Mouse (Mus musculus) erythroblast, embryonic 14.5 days (primary cell): Measurements from ENCODE around the gene Nsd1. TPM values are rescaled to one million over a fixed set of nuclear protein-coding genes. Genes with fewer than 3 reads are reported as not detected.

Experiments
- H3K27me3 ChIP-seq: 2 replicates; pipeline ENCODE4 v1.6.1; 2012; ENCODE audit warnings: inconsistent platforms; ENCODE audit not compliant: control insufficient read depth
- H3K36me3 ChIP-seq: 2 replicates; pipeline ENCODE4 v1.6.1; 2012; ENCODE audit warnings: mild to moderate bottlenecking, inconsistent platforms; ENCODE audit not compliant: control insufficient read depth
- H3K4me1 ChIP-seq: 2 replicates; pipeline ENCODE4 v1.6.1; 2012; ENCODE audit warnings: inconsistent platforms; ENCODE audit not compliant: control insufficient read depth
- H3K4me3 ChIP-seq: replicated peaks from 2 replicates; pipeline ENCODE3; 2012; ENCODE audit warnings: moderate library complexity, mild to moderate bottlenecking, inconsistent platforms
- H3K9me3 ChIP-seq: 2 replicates; pipeline ENCODE4 v1.6.1; 2012; ENCODE audit warnings: low read length, inconsistent platforms, mixed read lengths; ENCODE audit not compliant: control insufficient read depth
- GATA1 ChIP-seq: IDR thresholded peaks from 2 replicates; pipeline ENCODE4 v1.6.1; 2012; ENCODE audit warnings: low read length, inconsistent platforms, mixed read lengths
- TAL1 ChIP-seq: IDR thresholded peaks from 3 replicates; pipeline ENCODE4 v1.6.1; 2012; ENCODE audit warnings: low read length, inconsistent platforms, mixed read lengths
- polyA plus RNA-seq: library from polyadenylated mRNA; stranded (reverse); fragments of >175 nt; gene quantifications from 2 replicates; pipeline ENCODE4 v1.2.3, GENCODE M21; 2012

Gene Nsd1
- polyA plus RNA-seq, 1 experiment, result 0.20 TPM

DNA sequence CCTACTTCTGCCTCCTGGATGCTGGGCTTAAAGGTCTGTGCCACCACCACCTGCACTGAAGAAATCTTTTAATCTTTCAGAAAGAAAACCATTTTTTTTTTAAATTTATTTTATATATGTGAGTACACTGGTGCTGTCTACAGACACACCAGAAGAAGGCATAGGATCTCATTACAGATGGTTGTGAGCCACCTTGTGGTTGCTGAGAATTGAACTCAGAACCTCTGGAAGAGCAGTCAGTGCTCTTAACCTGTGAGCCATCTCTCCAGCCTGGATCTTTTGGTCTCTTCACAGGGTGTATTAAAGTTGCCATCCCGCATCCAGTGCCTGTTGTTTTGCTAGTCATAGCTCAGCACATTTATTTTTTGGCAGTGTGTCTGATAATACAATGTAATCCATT, 21.1 kb downstream of the Nsd1 start:
- no peaks in the 10 kb centered on the region for H3K27me3 ChIP-seq
- H3K9me3 ChIP-seq, result no peaks in the 10 kb centered on the region
- H3K36me3 ChIP-seq, result peaks cover 79% of the 10 kb centered on the region
- no peak overlapping the region for H3K4me3 ChIP-seq
- no peaks in the 10 kb centered on the region for H3K4me1 ChIP-seq
- TF ChIP-seq TAL1, result no peak
- no peak for TF ChIP-seq GATA1

DNA sequence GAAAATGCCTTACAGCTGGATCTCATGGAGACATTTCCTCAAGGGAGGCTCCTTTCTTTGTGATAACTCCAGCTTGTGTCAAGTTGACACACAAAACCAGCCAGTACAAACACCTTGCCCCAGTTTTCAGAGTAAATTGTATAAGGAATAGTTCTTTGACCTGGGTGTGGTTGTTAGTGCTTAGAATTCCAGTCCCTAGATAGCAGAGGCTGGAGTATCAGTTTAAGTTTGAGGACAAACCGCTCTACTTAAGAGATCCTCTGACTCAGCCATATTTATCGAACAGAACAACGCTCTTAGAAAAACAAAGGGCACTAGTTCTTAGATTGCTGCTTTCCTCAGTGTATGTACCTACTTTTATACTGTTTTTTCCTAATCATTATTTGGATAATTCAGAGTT, 33.6 kb downstream of the Nsd1 start:
- peaks cover 96% of the 10 kb centered on the region for H3K36me3 ChIP-seq
- no peaks in the 10 kb centered on the region for H3K4me1 ChIP-seq
- H3K4me3 ChIP-seq, result no peak overlapping the region
- no peaks in the 10 kb centered on the region for H3K9me3 ChIP-seq
- no peak for TF ChIP-seq GATA1
- no peak for TF ChIP-seq TAL1
- no peaks in the 10 kb centered on the region for H3K27me3 ChIP-seq

DNA sequence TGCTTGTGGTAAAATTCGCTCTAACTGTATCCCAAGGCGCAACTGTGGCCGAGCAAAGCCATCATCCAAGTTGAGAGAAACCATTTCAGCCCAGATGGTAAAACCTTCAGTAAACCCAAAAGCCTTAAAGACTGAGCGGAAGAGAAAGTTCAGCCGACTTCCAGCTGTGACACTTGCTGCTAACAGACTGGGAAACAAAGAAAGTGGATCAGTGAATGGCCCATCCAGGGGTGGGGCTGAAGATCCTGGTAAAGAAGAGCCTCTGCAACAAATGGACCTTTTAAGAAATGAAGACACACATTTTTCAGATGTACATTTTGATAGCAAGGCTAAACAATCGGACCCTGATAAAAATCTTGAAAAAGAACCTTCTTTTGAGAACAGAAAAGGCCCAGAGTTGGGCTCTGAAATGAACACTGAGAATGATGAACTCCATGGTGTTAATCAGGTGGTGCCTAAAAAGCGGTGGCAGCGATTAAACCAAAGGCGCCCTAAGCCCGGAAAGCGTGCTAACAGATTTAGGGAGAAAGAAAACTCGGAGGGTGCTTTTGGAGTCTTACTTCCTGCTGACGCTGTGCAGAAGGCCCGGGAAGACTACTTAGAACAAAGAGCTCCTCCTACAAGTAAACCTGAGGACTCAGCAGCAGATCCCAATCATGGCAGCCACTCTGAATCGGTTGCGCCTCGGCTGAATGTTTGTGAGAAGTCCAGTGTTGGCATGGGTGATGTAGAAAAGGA, 37.9 kb downstream of the Nsd1 start:
- peaks cover 77% of the 10 kb centered on the region for H3K36me3 ChIP-seq
- H3K4me3 ChIP-seq, result no peak overlapping the region
- no peaks in the 10 kb centered on the region for H3K9me3 ChIP-seq
- no peaks in the 10 kb centered on the region for H3K27me3 ChIP-seq
- TF ChIP-seq GATA1, result no peak
- TF ChIP-seq TAL1, result no peak
- H3K4me1 ChIP-seq, result peaks cover 3% of the 10 kb centered on the region; the same call in 1 of the 2 replicates

DNA sequence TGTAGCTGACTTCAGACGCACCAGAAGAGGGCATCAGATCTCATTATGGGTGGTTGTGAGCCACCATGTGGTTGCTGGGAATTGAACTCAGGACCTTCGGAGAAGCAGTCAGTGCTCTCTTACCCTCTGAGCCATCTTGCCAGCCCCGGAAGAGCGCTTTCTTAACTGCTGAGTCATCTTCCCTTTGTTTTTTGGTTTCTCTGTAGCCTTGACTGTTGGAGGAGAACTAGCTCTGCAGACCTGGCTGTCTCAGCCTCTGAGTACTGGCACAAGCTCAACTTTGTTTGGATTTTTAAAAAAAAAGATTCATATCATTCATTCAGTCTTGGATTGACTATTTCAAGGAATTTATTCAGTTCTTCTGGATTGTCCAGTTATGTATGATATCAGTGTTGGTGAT, 39.7 kb downstream of the Nsd1 start:
- Histone ChIP-seq H3K4me3 (no peak overlapping the region), H3K27me3 (no peaks in the 10 kb centered on the region), H3K9me3 (no peaks in the 10 kb centered on the region), H3K36me3 (peaks cover 69% of the 10 kb centered on the region), H3K4me1 (peaks cover 3% of the 10 kb centered on the region; the same call in 1 of the 2 replicates)
- no peak for TF ChIP-seq GATA1
- no peak for TF ChIP-seq TAL1

DNA sequence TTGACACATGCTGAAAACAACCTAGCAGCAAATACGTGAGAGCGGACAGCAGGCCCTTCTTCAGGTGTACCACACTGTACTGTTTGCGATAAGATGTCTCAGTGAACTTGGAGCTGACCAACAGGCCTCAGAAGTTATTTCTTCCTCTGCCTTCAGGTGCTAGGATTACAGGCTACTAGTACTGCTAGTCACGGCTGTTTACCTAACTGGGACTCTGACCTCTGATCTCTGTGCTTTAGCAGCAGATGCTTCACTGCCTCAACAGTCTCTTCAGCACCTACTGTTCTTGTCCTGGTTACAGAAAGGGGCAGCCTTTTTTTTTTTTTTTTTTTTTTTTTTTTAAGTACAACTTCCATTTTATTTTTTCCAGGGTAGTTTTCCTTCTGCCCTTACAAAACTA, 43.2 kb downstream of the Nsd1 start:
- peaks cover 3% of the 10 kb centered on the region; the same call in 1 of the 2 replicates for H3K4me1 ChIP-seq
- no peak overlapping the region for H3K4me3 ChIP-seq
- no peak for TF ChIP-seq GATA1
- no peak for TF ChIP-seq TAL1
- no peaks in the 10 kb centered on the region for H3K27me3 ChIP-seq
- H3K36me3 ChIP-seq, result peaks cover 45% of the 10 kb centered on the region
- no peaks in the 10 kb centered on the region for H3K9me3 ChIP-seq

DNA sequence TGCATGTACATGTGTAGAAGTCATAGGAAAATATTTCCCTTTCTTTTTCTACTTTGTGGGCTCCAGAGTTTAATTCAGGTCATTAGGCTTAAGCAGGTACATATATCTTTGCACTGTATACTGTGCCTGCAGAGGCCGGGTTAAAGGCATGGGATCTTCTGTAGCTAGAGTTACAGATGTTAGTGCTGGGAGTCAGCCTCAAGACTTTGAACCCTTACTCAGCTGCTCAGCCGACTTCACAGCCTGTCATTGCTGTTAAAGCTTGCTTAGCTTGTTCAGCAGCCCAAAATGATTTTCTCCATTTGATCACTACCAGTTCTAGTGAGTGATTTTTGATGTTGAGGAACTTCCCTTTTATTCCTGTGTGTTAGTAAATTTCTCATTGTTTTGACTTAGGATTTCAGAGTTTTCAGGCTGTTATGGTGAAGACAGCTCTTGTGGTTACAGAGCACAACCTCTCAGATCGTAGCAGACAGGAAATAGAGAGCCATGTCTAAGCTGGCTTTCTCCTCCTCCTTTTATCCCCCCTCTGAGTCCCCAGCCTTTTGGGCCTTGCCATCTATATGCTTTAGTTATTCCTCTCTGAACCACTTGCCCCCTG, 45.6 kb downstream of the Nsd1 start:
- TF ChIP-seq TAL1, result no peak
- no peak for TF ChIP-seq GATA1
- H3K36me3 ChIP-seq, result peaks cover 45% of the 10 kb centered on the region
- H3K4me1 ChIP-seq, result no peaks in the 10 kb centered on the region
- H3K4me3 ChIP-seq, result no peak overlapping the region
- no peaks in the 10 kb centered on the region for H3K27me3 ChIP-seq
- no peaks in the 10 kb centered on the region for H3K9me3 ChIP-seq

DNA sequence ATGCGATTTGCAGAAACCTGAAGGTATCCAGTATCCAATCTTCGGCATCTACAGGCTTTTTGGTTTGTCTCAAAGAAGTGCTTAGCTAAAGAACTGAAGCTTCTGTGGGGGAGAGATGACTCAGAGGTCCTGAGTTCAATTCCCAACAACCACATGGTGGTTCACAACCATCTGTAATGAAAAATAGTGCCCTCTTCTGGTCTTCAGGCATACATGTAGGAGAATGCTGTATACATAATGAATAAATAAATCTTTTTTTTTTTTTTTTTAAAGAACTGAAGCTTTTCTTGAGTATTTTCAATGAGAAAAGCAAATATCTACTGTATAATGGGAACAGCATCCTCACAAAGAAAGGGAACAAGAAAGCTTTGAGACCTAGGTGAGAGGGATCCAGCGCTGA, 49.1 kb downstream of the Nsd1 start:
- no peaks in the 10 kb centered on the region for H3K27me3 ChIP-seq
- no peaks in the 10 kb centered on the region for H3K4me1 ChIP-seq
- H3K9me3 ChIP-seq, result no peaks in the 10 kb centered on the region
- peaks cover 56% of the 10 kb centered on the region for H3K36me3 ChIP-seq
- H3K4me3 ChIP-seq, result no peak overlapping the region
- no peak for TF ChIP-seq TAL1
- TF ChIP-seq GATA1, result no peak

DNA sequence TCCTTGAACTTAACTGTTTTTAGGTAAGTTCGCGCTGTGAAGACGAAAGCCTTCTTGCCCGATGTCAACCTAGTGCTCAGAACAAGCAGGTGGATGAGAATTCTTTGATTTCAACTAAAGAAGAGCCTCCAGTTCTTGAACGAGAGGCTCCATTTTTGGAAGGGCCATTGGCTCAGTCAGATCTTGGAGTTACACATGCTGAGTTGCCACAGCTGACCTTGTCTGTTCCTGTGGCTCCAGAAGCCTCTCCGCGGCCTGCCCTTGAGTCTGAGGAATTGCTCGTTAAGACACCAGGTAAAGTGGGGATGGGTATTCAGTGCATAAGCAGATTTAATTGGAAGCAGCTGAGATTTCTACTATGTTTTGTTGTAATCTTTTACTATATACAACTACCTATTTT, 51.9 kb downstream of the Nsd1 start:
- TF ChIP-seq GATA1 (no peak), TAL1 (no peak)
- H3K27me3 ChIP-seq, result no peaks in the 10 kb centered on the region
- no peak overlapping the region for H3K4me3 ChIP-seq
- peaks cover 63% of the 10 kb centered on the region for H3K36me3 ChIP-seq
- no peaks in the 10 kb centered on the region for H3K9me3 ChIP-seq
- no peaks in the 10 kb centered on the region for H3K4me1 ChIP-seq

DNA sequence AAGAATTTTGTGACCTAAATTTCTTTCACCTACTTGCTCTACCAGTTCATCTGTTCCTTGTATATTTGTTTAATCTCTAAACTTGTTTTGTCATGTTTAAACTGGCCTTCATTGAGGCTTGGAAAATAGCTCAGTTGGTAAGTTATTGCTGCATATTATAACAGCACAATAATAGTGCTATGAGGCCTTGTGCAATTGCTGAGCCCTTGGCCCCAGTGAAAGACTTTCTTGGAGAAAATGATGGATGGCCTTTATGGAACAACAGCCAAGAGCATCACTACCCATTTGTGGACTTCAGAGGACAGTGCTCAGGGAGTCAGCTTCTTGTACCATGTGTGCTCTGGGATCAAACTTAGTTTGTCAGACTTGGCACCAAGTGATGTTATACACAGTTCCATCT, 52.5 kb downstream of the Nsd1 start:
- Histone ChIP-seq H3K4me3 (no peak overlapping the region), H3K9me3 (no peaks in the 10 kb centered on the region), H3K36me3 (peaks cover 61% of the 10 kb centered on the region), H3K27me3 (no peaks in the 10 kb centered on the region), H3K4me1 (no peaks in the 10 kb centered on the region)
- TF ChIP-seq TAL1 (no peak), GATA1 (no peak)

DNA sequence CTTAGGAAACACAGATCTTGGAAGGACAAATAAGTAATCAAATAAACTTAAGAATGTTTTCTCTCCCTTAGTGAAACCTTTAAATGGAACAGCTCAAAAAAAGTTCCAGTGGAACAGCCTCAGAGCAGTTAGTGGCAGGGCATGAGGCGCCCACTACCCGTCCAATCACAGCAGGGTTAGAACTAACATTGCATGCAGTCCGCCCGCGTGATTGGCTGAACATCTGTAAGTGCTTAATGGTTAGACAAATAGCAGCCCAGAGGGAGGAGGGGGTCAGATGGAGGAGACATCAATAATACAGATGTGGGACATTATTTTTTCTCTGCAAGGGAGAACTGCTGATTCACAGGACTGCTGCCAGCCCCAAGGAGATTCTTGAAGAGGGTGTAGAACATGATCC, 67.6 kb downstream of the Nsd1 start:
- H3K27me3 ChIP-seq, result no peaks in the 10 kb centered on the region
- peaks cover 70% of the 10 kb centered on the region for H3K36me3 ChIP-seq
- TF ChIP-seq GATA1 (no peak), TAL1 (no peak)
- no peaks in the 10 kb centered on the region for H3K4me1 ChIP-seq
- no peak overlapping the region for H3K4me3 ChIP-seq
- no peaks in the 10 kb centered on the region for H3K9me3 ChIP-seq
